Mouse (Mus musculus) CD4-positive naive resting alpha-beta T cell, adult 76 days (primary cell): ENCODE data around the gene Moxd2. TPM values are rescaled to one million over a fixed set of nuclear protein-coding genes. Genes with fewer than 3 reads are reported as not detected.

Source experiments
- total RNA-seq: library from RNA; stranded (reverse); gene quantifications from one replicate; pipeline ENCODE4 v1.2.4, GENCODE M21; 2023

Moxd2 gene
- not detected for total RNA-seq

DNA sequence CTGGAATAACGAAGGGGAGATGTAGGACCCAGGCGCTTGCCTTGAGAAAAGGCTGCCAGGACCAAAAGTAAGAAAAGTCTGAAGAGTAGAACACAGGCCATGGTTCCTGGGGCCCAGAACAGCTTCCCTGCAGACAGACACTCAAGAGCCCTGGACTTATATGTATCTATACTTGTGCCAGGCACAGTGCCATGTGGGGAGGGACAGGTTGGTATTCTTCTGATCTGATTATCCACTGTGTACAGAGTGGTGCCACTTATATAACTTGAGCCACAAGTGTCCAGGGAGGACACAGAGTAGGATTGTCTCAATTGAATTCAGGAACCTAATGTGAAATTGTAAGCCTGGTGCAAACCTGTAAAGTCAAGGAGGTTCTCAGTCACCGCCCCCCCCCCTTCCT lies at the start of gene Moxd2:
Moxd2 (minus strand) TSS at position 101 of the 400 bp plus-strand sequence.

DNA sequence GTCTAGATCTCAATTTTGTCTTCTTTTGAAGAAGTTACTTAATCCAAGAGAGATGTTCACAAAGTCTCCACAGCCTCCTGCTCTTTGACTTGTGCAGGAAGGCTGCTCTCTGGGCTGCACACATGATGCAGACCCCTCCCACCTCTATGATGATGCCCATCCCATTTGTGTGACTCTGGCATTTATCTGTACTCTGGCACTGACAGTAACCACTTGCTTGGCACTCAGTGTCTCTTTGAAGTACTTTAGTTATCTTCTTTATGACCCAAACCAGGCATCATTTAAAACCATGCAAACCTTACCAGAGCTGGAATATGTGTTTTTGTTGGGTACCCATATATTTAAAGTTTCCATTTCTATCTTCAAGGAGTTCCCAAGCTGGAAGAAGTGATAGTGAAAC lies 13.0 kb upstream of the Moxd2 start, which contains the start of gene Prss58:
Prss58 (minus strand) TSS at position 101 of the 400 bp plus-strand sequence.

Other genes starting within 250 kb of the Moxd2 start
- gene Prss58, start 12.9 kb upstream of the Moxd2 start, total RNA-seq = not detected
- gene 1700074P13Rik, start 53.1 kb upstream of the Moxd2 start, total RNA-seq = not detected
- not detected for gene Gm4744, start 64.4 kb upstream of the Moxd2 start, total RNA-seq
- gene 1810009J06Rik, start 77.3 kb upstream of the Moxd2 start, total RNA-seq = not detected
- gene Gm2663, start 112.0 kb upstream of the Moxd2 start, total RNA-seq = not detected
- 0.35 TPM for gene 2210010C04Rik, start 148.0 kb upstream of the Moxd2 start, total RNA-seq